Mouse (Mus musculus): Measurements from ENCODE around the gene Epha4. TPM values are rescaled to one million over a fixed set of nuclear protein-coding genes. Genes with fewer than 3 reads are reported as not detected.

Gene Epha4
- total RNA-seq, 1 experiment from 2014 or later: 15.1 TPM

DNA sequence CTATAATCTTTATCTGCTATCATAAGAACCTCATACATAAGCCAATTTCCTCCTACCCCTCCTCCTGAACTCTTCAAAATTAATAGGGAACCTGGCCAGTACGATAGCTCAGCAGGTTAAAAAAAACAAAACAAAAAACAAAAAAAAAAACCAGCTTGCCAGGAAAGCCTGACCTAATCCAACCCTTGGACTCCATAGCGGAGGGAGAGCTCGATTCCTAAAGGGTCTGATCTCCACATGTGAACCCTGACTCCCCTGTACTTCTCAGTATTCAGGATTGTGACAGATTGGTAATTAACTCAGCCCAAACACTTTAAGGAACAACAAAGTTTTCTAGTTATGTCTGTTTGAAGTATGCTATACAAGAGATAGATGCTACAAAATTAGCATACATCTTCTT is 89.7 kb downstream of the Epha4 start:
- no peak for ATAC-seq (replicated peaks; ENCODE audit: insufficient number of reproducible peaks, low FRiP score, low TSS enrichment, poor library complexity, severe bottlenecking)

DNA sequence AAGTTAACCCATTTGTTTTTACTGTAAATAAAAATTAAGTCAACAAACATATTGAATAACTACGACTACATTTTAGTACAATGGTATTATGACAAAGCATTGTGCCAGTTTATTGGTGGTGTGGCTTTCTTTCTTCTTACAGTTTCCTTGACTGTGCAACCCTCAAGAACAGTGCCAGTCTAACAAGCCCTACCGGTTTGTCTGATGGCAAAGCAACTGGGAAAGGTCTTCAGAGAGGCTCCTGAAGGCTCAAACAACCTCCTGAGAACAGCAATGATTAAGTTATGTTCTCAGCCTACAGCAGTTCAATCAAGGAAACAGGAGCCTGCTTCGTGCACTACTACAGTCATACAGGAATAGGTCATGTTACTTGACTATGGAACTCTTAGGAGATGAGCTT is 93.8 kb downstream of the Epha4 start:
- no peak for ATAC-seq (replicated peaks; ENCODE audit: insufficient number of reproducible peaks, low FRiP score, low TSS enrichment, poor library complexity, severe bottlenecking)

DNA sequence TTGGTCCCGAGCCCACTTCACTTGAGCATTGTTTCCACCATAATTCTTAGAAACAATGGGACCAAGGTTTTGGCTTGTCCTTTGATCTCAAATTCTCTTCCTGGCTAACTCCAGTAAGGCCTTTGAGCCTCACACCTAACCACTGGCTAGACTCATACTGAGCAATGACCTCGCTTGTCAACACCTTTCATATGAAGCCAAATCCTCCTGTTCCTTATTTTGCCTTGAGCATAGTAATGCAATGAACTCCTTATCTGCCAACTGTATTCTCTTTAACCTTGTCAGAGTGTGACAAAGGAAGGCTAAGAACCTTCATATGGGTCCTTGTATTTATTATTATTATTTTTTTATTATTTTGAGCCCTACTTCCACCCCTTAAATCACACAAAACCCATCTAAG is 94.5 kb downstream of the Epha4 start:
- ATAC-seq (replicated peaks; ENCODE audit: insufficient number of reproducible peaks, low FRiP score, low TSS enrichment, poor library complexity, severe bottlenecking): no peak

DNA sequence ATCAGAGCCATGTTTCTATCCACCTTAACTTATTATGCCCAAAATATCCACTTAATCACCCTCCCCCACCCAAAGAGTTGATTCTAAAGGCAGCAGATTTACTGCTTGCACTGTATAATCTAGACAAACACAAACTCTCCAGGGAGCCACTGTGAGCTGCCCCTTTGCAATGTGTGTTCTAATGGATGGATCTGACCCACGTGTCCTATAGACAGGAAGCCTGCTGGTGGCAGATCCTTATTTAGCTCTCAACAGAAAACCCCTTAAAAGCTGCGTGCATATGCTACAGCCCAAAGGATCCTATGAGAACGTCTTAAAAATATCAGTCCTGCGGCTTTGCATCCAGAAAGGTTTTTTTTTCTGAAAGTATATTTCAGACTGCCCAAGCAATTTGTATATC is 98.0 kb downstream of the Epha4 start:
- ATAC-seq (replicated peaks; ENCODE audit: insufficient number of reproducible peaks, low FRiP score, low TSS enrichment, poor library complexity, severe bottlenecking): no peak

DNA sequence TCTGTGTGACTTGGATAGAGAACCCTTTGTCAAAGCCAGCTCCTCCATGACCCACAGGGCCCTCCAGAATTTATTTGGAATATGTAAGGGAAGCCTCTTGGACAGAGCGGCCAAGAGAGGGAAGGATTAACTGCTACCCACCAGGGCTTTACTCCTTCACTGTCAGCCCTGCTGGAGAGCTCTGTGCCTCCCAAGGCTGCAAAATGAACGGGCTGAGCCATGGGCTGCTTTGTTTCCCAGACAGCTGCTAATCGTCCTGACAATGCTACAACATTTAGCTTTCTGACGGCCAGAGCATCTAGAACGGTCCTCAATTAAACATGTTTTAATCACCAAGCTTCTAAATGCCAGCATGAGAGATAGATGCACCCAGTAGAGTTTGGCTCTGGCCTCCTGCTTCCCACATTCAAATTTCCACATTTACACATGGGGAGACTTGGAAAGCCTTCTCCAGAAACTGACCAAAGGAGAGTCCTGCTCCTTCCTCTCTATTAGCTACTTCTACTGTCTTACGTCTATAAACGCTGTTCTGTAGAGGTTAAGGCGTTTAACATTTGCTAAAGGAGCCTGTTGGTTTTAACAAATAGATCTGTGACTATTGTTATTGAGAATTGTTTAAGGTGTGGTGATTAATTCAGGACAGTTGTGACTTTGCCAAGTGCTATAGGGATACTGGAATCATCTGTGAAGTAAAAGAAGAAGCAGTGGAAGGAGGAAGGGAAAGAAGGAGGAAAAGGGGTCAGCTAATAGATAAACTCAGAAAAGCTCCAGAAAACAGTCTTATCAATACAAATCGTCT is 101.8 kb downstream of the Epha4 start:
- ATAC-seq (replicated peaks; ENCODE audit: insufficient number of reproducible peaks, low FRiP score, low TSS enrichment, poor library complexity, severe bottlenecking): no peak

GRCm38 (mm10) chr1:77412285-77412684 is 102.6 kb downstream of the Epha4 start:
- no peak for ATAC-seq (replicated peaks; ENCODE audit: insufficient number of reproducible peaks, low FRiP score, low TSS enrichment, poor library complexity, severe bottlenecking)

GRCm38 (mm10) chr1:77411222-77411621 is 103.7 kb downstream of the Epha4 start:
- no peak for ATAC-seq (replicated peaks; ENCODE audit: insufficient number of reproducible peaks, low FRiP score, low TSS enrichment, poor library complexity, severe bottlenecking)

- no peak for ATAC-seq (replicated peaks; ENCODE audit: insufficient number of reproducible peaks, low FRiP score, low TSS enrichment, poor library complexity, severe bottlenecking)
Observed at GRCm38 (mm10) chr1:77410716-77411115, 104.2 kb downstream of the Epha4 start.

- ATAC-seq (replicated peaks; ENCODE audit: insufficient number of reproducible peaks, low FRiP score, low TSS enrichment, poor library complexity, severe bottlenecking): no peak
Observed at GRCm38 (mm10) chr1:77410153-77410552, 104.7 kb downstream of the Epha4 start.

DNA sequence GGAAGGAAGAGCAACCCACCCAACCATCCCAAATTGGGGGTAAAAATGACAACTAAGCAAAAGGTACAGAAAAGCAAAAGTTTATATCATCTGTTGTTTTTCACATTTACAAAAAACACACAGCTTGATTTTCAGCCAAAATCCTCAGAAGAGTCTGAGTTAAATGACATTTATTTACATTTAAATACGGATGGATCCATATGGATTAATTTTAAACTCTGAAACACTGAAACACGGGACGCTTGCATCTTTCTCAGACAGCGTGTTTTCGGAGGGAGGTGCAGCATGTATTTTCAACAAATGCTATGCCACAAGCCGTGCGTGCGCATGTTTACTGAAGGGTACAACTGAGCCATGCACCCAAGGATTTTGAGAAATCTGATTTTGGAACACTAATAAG is 105.4 kb downstream of the Epha4 start:
- no peak for ATAC-seq (replicated peaks; ENCODE audit: insufficient number of reproducible peaks, low FRiP score, low TSS enrichment, poor library complexity, severe bottlenecking)

DNA sequence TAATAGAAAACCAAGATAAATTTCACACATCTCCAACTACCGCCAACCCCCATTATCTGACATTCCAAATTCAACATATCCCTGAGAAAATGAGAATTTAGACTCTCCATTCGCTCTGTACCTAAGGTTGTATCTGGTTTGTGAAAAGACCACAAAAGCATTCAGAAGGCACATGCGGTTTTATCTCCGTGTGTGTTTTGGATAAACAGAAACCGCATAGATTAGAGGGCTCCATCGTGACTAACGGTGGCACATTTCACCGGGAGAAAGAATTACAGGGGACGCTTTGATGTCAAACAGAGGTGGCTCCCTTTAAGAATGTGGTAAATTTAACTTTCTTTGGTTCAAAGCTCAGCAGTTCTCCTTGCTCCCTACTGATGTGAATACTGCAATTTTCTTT is 107.5 kb downstream of the Epha4 start:
- no peak for ATAC-seq (replicated peaks; ENCODE audit: insufficient number of reproducible peaks, low FRiP score, low TSS enrichment, poor library complexity, severe bottlenecking)

- ATAC-seq (replicated peaks; ENCODE audit: insufficient number of reproducible peaks, low FRiP score, low TSS enrichment, poor library complexity, severe bottlenecking): no peak
Observed at GRCm38 (mm10) chr1:77406631-77407030, 108.3 kb downstream of the Epha4 start.

GRCm38 (mm10) chr1:77404537-77404936 is 110.4 kb downstream of the Epha4 start:
- ATAC-seq (replicated peaks; ENCODE audit: insufficient number of reproducible peaks, low FRiP score, low TSS enrichment, poor library complexity, severe bottlenecking): no peak

DNA sequence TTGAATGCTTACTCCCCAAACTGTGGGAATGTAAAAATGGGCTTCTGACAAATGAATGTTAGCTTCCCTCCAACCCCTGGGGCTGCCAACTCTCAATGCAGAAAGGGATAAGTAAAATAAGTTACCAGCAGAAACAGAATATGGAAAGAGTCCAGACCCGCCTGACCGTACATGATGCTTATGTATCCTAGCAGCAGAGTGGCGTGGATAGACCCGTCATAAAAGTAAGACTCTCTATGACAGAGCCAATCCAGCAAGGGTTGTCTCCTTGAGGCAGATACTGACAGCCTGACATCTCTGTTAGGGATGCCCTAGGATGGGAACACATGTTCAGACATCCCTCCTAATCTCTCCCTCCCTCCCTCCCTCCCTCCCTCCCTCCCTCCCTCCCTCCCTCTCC is 111.9 kb downstream of the Epha4 start:
- no peak for ATAC-seq (replicated peaks; ENCODE audit: insufficient number of reproducible peaks, low FRiP score, low TSS enrichment, poor library complexity, severe bottlenecking)

DNA sequence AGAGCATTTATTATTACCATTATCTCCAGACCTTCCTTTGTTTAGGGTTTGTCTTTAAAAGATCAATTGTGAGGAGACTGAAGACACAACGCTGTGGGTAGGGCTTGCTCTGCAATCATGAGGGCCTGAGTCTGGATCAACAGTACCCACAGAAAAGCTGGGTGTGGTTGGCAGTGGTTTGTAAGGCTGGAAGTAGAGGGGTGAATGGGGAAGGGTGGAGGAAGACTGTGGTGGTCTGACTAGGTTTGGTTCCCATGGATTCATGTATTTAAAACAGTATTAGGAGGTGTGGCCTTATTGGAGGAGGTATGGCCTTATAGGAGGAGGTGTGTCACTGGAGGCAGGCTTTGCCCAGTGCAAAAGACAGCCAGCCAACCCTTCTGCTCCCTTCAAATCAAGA is 113.4 kb downstream of the Epha4 start:
- no peak for ATAC-seq (replicated peaks; ENCODE audit: insufficient number of reproducible peaks, low FRiP score, low TSS enrichment, poor library complexity, severe bottlenecking)

- no peak for ATAC-seq (replicated peaks; ENCODE audit: insufficient number of reproducible peaks, low FRiP score, low TSS enrichment, poor library complexity, severe bottlenecking)
Observed at GRCm38 (mm10) chr1:77391590-77391989, 123.3 kb downstream of the Epha4 start.

DNA sequence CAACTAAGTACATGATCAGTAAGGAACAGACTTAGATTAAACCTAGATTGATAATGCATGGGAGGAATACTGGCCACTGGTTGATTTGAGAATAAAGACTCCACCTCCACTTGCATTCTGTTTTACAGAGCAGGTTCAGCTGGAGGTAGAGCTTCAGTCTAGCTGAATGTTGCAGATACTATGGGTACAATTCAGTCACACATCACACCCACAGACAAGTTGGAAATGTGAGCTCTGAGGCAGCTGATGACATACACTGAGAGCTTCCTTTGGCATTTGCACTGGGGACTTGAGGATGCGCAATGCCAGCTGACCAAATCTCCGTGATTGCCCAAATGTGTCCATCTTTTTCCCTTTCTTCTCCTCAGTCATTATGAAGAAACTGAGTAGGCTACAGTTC is 125.8 kb downstream of the Epha4 start:
- no peak for ATAC-seq (replicated peaks; ENCODE audit: insufficient number of reproducible peaks, low FRiP score, low TSS enrichment, poor library complexity, severe bottlenecking)

GRCm38 (mm10) chr1:77388556-77388955 is 126.3 kb downstream of the Epha4 start:
- ATAC-seq (replicated peaks; ENCODE audit: insufficient number of reproducible peaks, low FRiP score, low TSS enrichment, poor library complexity, severe bottlenecking): no peak

DNA sequence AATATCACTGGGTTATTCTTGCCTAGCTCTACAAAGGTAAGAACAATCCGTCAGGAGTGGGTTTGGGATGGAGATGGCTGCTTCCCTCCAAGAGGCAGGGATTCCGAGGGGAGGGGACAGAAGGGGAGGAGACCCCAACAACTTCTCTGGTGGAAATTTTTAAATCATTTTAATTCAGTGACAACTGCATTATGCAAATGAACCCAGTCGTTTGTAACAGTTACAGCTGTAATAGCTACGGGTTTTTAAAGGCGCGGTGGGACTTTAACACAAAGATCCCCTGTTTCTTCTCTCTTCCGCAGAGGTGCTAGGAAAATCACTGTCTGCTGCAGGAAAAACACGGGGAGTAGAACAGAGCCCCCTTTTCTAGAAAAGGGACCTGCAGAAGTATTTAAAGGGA is 129.3 kb downstream of the Epha4 start:
- ATAC-seq (replicated peaks; ENCODE audit: insufficient number of reproducible peaks, low FRiP score, low TSS enrichment, poor library complexity, severe bottlenecking): no peak

DNA sequence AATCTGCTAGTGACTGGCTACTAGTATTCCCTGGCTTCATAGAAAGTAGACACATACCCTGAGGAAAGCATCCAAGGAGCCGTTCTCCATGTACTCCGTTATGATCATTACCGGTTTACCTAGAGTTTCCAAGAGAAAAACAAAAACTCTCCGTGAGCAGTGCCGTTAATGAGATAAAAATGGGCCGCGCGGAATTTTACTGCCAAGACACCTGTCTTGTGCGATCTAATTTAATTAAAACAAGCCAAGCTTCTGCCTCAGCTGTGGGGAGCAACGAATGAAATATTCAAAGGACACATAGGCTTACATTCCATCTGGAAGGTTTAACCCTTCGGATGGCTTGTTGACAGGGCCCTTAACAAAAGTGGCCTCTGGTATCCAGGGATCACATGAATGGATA is 131.4 kb downstream of the Epha4 start:
- no peak for ATAC-seq (replicated peaks; ENCODE audit: insufficient number of reproducible peaks, low FRiP score, low TSS enrichment, poor library complexity, severe bottlenecking)

DNA sequence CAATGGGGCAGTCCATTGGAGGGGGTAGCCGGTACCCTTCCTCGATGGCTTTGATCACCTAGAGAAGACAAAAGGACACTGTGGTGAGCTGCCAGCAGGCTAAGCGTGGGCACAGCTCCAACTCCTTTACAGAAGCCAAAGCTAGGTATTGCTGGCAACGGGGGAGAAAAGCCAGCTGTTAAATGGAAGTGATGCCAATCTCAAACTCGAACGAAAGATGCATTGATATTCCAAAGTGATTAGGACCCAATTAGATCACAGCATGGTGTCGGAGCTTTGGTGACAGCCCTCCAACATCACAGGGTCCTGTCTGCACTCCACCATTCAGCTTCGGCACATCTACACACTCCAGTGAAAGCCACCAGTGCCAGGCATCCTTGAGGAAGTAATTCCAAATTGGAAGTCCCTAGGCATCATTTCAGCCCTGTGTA is 137.3 kb downstream of the Epha4 start:
- no peak for ATAC-seq (replicated peaks; ENCODE audit: insufficient number of reproducible peaks, low FRiP score, low TSS enrichment, poor library complexity, severe bottlenecking)
